Mouse (Mus musculus): ENCODE data around the gene Dpm3. TPM values are rescaled to one million over a fixed set of nuclear protein-coding genes. Genes with fewer than 3 reads are reported as not detected.

Gene Dpm3
- polyA plus RNA-seq, 1 experiment, result 228 TPM

GRCm38 (mm10) chr3:89228180-89228549, 31.0 kb upstream of the Dpm3 start:
- Histone ChIP-seq H3ac (ENCODE audit: control insufficient read depth, insufficient read length, low read depth) (peak overlapping the region; percentile 7), H3K36me3 (ENCODE audit: control insufficient read depth, insufficient read depth) (no peaks in the 10 kb centered on the region), H3K79me2 (ENCODE audit: control insufficient read depth, insufficient read depth) (no peaks in the 10 kb centered on the region), H3K4me3 (ENCODE audit: insufficient read depth, poor library complexity, severe bottlenecking) (no peak overlapping the region), H3K27me3 (ENCODE audit: control insufficient read depth, insufficient read depth, insufficient read length) (no peaks in the 10 kb centered on the region), H3K79me3 (ENCODE audit: low read depth) (no peaks in the 10 kb centered on the region)
- TF ChIP-seq MYOG (IDR thresholded peaks at IDR 0.05; ENCODE audit: control insufficient read depth, extremely low read depth, insufficient read length) (no peak), FOSL1 (IDR thresholded peaks at IDR 0.05; ENCODE audit: insufficient read depth, low read length, poor library complexity, severe bottlenecking) (no peak), MYOD1 (IDR thresholded peaks at IDR 0.05; ENCODE audit: control insufficient read depth, insufficient read length, low read depth) (no peak), CEBPB (IDR thresholded peaks at IDR 0.05; ENCODE audit: low read depth) (no peak), USF1 (IDR thresholded peaks at IDR 0.05; ENCODE audit: low read depth) (no peak), CTCF (IDR thresholded peaks at IDR 0.05; ENCODE audit: control insufficient read depth, insufficient read depth, insufficient read length) (peak; percentile 87), MAX (IDR thresholded peaks at IDR 0.05) (no peak)

GRCm38 (mm10) chr3:89228836-89229235, 30.3 kb upstream of the Dpm3 start, which contains the start of gene Muc1:
Gene Muc1 (plus strand): TSS chr3:89229057.
- Histone ChIP-seq H3K79me3 (ENCODE audit: low read depth) (no peaks in the 10 kb centered on the region), H3K4me3 (ENCODE audit: insufficient read depth, poor library complexity, severe bottlenecking) (no peak within 1 kb of the TSS), H3K27me3 (ENCODE audit: control insufficient read depth, insufficient read depth, insufficient read length) (no peaks in the 10 kb centered on the region), H3ac (ENCODE audit: control insufficient read depth, insufficient read length, low read depth) (peak within 1 kb of the TSS; percentile 7), H3K36me3 (ENCODE audit: control insufficient read depth, insufficient read depth) (no peaks in the 10 kb centered on the region), H3K79me2 (ENCODE audit: control insufficient read depth, insufficient read depth) (no peaks in the 10 kb centered on the region)
- no peak for TF ChIP-seq CTCF (IDR thresholded peaks at IDR 0.05; ENCODE audit: control insufficient read depth, insufficient read depth, insufficient read length)
- no peak for TF ChIP-seq MAX (IDR thresholded peaks at IDR 0.05)
- TF ChIP-seq USF1 (IDR thresholded peaks at IDR 0.05; ENCODE audit: low read depth), result no peak
- no peak for TF ChIP-seq FOSL1 (IDR thresholded peaks at IDR 0.05; ENCODE audit: insufficient read depth, low read length, poor library complexity, severe bottlenecking)
- no peak for TF ChIP-seq MYOD1 (IDR thresholded peaks at IDR 0.05; ENCODE audit: control insufficient read depth, insufficient read length, low read depth)
- TF ChIP-seq CEBPB (IDR thresholded peaks at IDR 0.05; ENCODE audit: low read depth), result no peak
- TF ChIP-seq MYOG (IDR thresholded peaks at IDR 0.05; ENCODE audit: control insufficient read depth, extremely low read depth, insufficient read length), result no peak

- Histone ChIP-seq H3K27me3 (ENCODE audit: control insufficient read depth, insufficient read depth, insufficient read length) (no peaks in the 10 kb centered on the region), H3K79me2 (ENCODE audit: control insufficient read depth, insufficient read depth) (no peaks in the 10 kb centered on the region), H3ac (ENCODE audit: control insufficient read depth, insufficient read length, low read depth) (no peak overlapping the region), H3K79me3 (ENCODE audit: low read depth) (no peaks in the 10 kb centered on the region), H3K36me3 (ENCODE audit: control insufficient read depth, insufficient read depth) (no peaks in the 10 kb centered on the region), H3K4me3 (ENCODE audit: insufficient read depth, poor library complexity, severe bottlenecking) (no peak overlapping the region)
- no peak for TF ChIP-seq USF1 (IDR thresholded peaks at IDR 0.05; ENCODE audit: low read depth)
- no peak for TF ChIP-seq CTCF (IDR thresholded peaks at IDR 0.05; ENCODE audit: control insufficient read depth, insufficient read depth, insufficient read length)
- no peak for TF ChIP-seq MYOD1 (IDR thresholded peaks at IDR 0.05; ENCODE audit: control insufficient read depth, insufficient read length, low read depth)
- no peak for TF ChIP-seq MYOG (IDR thresholded peaks at IDR 0.05; ENCODE audit: control insufficient read depth, extremely low read depth, insufficient read length)
- no peak for TF ChIP-seq FOSL1 (IDR thresholded peaks at IDR 0.05; ENCODE audit: insufficient read depth, low read length, poor library complexity, severe bottlenecking)
- TF ChIP-seq MAX (IDR thresholded peaks at IDR 0.05), result no peak
- no peak for TF ChIP-seq CEBPB (IDR thresholded peaks at IDR 0.05; ENCODE audit: low read depth)
Observed at GRCm38 (mm10) chr3:89229276-89229675, 29.9 kb upstream of the Dpm3 start.

- Histone ChIP-seq H3K27me3 (ENCODE audit: control insufficient read depth, insufficient read depth, insufficient read length) (no peaks in the 10 kb centered on the region), H3K79me2 (ENCODE audit: control insufficient read depth, insufficient read depth) (no peaks in the 10 kb centered on the region), H3K79me3 (ENCODE audit: low read depth) (no peaks in the 10 kb centered on the region), H3K4me3 (ENCODE audit: insufficient read depth, poor library complexity, severe bottlenecking) (no peak overlapping the region), H3ac (ENCODE audit: control insufficient read depth, insufficient read length, low read depth) (no peak overlapping the region), H3K36me3 (ENCODE audit: control insufficient read depth, insufficient read depth) (no peaks in the 10 kb centered on the region)
- TF ChIP-seq MAX (IDR thresholded peaks at IDR 0.05), result no peak
- TF ChIP-seq CEBPB (IDR thresholded peaks at IDR 0.05; ENCODE audit: low read depth), result no peak
- no peak for TF ChIP-seq CTCF (IDR thresholded peaks at IDR 0.05; ENCODE audit: control insufficient read depth, insufficient read depth, insufficient read length)
- TF ChIP-seq MYOG (IDR thresholded peaks at IDR 0.05; ENCODE audit: control insufficient read depth, extremely low read depth, insufficient read length), result no peak
- no peak for TF ChIP-seq USF1 (IDR thresholded peaks at IDR 0.05; ENCODE audit: low read depth)
- no peak for TF ChIP-seq MYOD1 (IDR thresholded peaks at IDR 0.05; ENCODE audit: control insufficient read depth, insufficient read length, low read depth)
- TF ChIP-seq FOSL1 (IDR thresholded peaks at IDR 0.05; ENCODE audit: insufficient read depth, low read length, poor library complexity, severe bottlenecking), result no peak
Observed at GRCm38 (mm10) chr3:89230561-89230960, 28.6 kb upstream of the Dpm3 start.

GRCm38 (mm10) chr3:89231345-89231744, 27.8 kb upstream of the Dpm3 start:
- Histone ChIP-seq H3ac (ENCODE audit: control insufficient read depth, insufficient read length, low read depth) (no peak overlapping the region), H3K36me3 (ENCODE audit: control insufficient read depth, insufficient read depth) (no peaks in the 10 kb centered on the region)

GRCm38 (mm10) chr3:89231772-89232275, 27.3 kb upstream of the Dpm3 start:
- Histone ChIP-seq H3K27me3 (ENCODE audit: control insufficient read depth, insufficient read depth, insufficient read length) (no peaks in the 10 kb centered on the region), H3ac (ENCODE audit: control insufficient read depth, insufficient read length, low read depth) (no peak overlapping the region), H3K36me3 (ENCODE audit: control insufficient read depth, insufficient read depth) (no peaks in the 10 kb centered on the region), H3K79me3 (ENCODE audit: low read depth) (no peaks in the 10 kb centered on the region), H3K79me2 (ENCODE audit: control insufficient read depth, insufficient read depth) (no peaks in the 10 kb centered on the region), H3K4me3 (ENCODE audit: insufficient read depth, poor library complexity, severe bottlenecking) (no peak overlapping the region)
- TF ChIP-seq FOSL1 (IDR thresholded peaks at IDR 0.05; ENCODE audit: insufficient read depth, low read length, poor library complexity, severe bottlenecking), result no peak
- TF ChIP-seq CEBPB (IDR thresholded peaks at IDR 0.05; ENCODE audit: low read depth), result no peak
- TF ChIP-seq MYOD1 (IDR thresholded peaks at IDR 0.05; ENCODE audit: control insufficient read depth, insufficient read length, low read depth), result no peak
- no peak for TF ChIP-seq MYOG (IDR thresholded peaks at IDR 0.05; ENCODE audit: control insufficient read depth, extremely low read depth, insufficient read length)
- TF ChIP-seq MAX (IDR thresholded peaks at IDR 0.05), result no peak
- TF ChIP-seq CTCF (IDR thresholded peaks at IDR 0.05; ENCODE audit: control insufficient read depth, insufficient read depth, insufficient read length), result no peak
- no peak for TF ChIP-seq USF1 (IDR thresholded peaks at IDR 0.05; ENCODE audit: low read depth)

More at GRCm38 (mm10) chr3:89231345-89231744, 27.8 kb upstream of the Dpm3 start:
- H3K79me2 ChIP-seq (ENCODE audit: control insufficient read depth, insufficient read depth), result no peaks in the 10 kb centered on the region
- H3K79me3 ChIP-seq (ENCODE audit: low read depth), result no peaks in the 10 kb centered on the region
- H3K4me3 ChIP-seq (ENCODE audit: insufficient read depth, poor library complexity, severe bottlenecking), result no peak overlapping the region
- H3K27me3 ChIP-seq (ENCODE audit: control insufficient read depth, insufficient read depth, insufficient read length), result no peaks in the 10 kb centered on the region
- TF ChIP-seq CEBPB (IDR thresholded peaks at IDR 0.05; ENCODE audit: low read depth) (no peak), MYOD1 (IDR thresholded peaks at IDR 0.05; ENCODE audit: control insufficient read depth, insufficient read length, low read depth) (peak; percentile 59), USF1 (IDR thresholded peaks at IDR 0.05; ENCODE audit: low read depth) (no peak)
